Mouse (Mus musculus) left cerebral cortex, adult 11 months (tissue): ENCODE measurements around the gene Dppa3.
"Not testable (repeated sequence)": the region's sequence is repeated elsewhere in the genome, so short reads cannot be mapped to it uniquely, and the experiment has no call there.

Experiments
- DNase-seq: peaks from one replicate; pipeline ENCODE4 v3.0.0; 2022; ENCODE audit warnings: low spot score

Dppa3 gene

DNA sequence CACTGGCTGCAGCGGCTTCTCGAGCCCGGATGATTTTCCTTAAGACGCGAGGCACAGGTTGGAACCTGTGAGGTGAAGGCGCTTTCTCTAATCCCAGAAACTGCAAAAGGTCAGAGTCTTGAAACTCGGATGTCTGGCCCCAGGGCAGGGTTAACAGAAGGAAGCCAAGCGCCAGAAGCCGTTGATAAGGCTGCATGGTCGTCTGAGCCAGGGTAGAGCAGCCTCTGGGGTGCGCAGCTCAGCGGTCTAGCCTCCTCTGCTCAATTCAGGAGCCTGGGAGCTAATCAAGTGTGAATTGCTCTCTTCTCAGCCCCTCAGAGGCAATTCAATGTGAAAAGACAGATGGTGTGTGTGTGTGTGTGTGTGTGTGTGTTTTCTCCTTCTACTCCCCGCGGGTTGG lies 16.4 kb upstream of the Dppa3 start, which contains the start of gene Gdf3:
Gdf3 (minus strand) TSS at position 317 of the 400 bp plus-strand sequence.
- DNase-seq = no peak

- DNase-seq = no peak
Observed at GRCm38 (mm10) chr6:122612426-122612825, 13.8 kb upstream of the Dppa3 start.

GRCm38 (mm10) chr6:122614047-122614446 lies 12.2 kb upstream of the Dppa3 start:
- DNase-seq = no peak

DNA sequence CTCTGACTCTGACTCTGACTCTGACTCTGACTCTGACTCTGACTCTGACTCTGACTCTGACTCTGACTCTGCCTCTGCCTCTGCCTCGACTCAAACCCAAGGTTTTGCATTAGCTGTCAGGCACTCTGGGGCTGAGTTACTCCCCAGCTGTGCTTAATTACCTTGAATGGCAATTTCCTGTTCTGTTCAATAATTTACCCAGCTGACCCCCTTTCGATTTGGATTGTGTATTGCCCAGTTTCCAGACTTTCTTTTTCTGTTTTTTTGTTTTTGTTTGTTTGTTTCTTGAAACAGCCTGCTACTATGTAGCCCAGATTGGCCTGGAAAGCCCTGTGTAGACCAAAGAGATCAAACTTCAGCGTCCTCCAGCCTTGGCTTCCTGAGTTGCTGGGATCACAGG lies 10.2 kb upstream of the Dppa3 start:
- DNase-seq = no peak

DNA sequence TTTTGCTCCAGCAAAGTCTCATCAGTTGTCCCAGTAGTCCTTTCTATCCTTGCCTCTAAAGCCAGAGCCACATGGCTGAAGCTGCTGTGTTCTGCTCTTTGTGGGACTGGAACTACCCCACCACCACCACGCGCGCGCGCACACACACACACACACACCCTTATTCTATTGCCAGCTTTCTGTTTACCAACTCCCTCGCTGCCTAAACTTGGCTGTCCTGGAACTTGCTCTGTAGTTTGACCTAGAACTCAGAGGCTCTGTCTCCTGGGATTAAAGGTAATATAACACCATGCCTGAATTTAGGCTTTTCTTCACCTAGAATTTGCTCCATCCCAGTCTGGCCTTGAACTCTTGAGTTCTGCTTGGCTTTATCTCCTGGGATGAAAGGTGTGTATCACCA lies 5.1 kb upstream of the Dppa3 start:
- no peak for DNase-seq

DNA sequence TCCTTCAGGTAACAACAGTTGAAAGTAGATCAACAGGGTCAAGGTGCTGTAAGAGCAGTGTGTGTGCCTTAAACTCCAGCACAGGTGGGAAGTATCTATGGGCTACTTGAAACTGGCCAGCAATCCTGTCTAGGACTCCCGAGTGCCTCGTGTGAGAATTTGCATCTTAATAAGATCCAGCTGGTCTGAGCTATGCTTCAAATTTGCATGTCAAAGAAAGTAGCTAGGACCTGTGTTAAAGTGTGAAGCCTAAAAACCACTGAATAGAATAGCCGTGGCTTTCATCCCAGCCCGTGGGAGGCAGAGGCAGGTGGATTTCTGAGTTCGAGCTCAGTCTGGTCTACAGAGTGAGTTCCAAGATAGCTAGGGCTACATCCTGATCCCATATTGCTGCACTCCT lies 1.7 kb upstream of the Dppa3 start:
- no peak for DNase-seq

- no peak for DNase-seq
Observed at GRCm38 (mm10) chr6:122625156-122625555, 1.1 kb upstream of the Dppa3 start.

DNA sequence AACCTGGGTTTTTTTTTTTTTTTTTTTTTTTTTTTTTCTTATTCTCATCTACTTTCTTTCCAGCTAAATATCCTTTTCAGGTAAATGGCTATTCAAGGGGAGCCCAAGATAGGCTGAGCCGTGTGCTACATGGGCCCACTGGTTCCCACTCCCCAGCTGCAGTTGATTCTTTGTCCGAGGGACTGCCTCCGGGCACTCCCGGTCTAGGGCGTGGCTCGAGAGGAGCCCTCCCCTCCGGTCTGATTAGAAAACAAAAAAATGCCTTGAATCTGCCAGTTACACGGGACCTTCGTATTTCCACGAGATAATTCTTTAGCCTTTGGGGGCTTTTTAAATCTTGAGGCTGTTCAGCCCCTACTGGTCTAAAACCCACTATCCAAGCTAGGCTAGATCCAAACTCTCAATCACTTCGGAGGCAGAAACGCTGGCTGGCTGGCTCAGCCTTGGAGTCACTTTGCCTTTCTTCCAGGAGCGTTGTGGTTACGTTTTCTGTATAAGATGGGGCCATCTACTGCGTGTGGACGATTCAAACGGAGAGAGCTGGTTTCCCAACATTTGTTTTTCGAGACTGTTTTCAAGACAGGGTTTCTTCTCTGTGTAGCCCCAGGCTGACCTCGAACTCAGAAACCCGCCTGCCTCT lies 1.4 kb downstream of the Dppa3 start:
- no peak for DNase-seq

- no peak for DNase-seq
Observed at GRCm38 (mm10) chr6:122633411-122633810, 7.2 kb downstream of the Dppa3 start.

GRCm38 (mm10) chr6:122635315-122635714 lies 9.1 kb downstream of the Dppa3 start:
- DNase-seq = no peak

DNA sequence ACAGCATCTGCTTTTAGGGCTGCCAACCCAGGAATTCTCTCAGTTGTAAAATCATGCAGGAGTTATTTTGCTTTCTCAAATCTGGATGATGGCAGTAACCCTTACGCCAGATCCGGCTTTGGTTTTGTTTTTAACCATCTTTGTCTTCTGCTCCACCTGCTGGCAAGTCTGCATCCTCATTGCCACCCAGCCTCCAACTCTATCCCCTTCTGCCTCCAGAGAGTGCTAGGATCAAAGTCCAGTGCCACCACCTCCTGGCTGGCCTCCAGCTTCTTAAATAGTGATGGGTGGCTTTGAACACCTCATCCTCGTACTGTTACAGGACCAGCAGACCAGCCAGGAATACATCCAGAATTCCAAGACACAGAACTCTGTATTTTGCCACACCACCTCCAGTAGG lies 10.5 kb downstream of the Dppa3 start:
- no peak for DNase-seq

GRCm38 (mm10) chr6:122637566-122637965 lies 11.4 kb downstream of the Dppa3 start:
- DNase-seq = not testable (repeated sequence)

- not testable (repeated sequence) for DNase-seq
Observed at GRCm38 (mm10) chr6:122644196-122644595, 18.0 kb downstream of the Dppa3 start.

GRCm38 (mm10) chr6:122649903-122650302 lies 23.7 kb downstream of the Dppa3 start:
- no peak for DNase-seq

- no peak for DNase-seq
Observed at GRCm38 (mm10) chr6:122650398-122650980, 24.3 kb downstream of the Dppa3 start.

DNA sequence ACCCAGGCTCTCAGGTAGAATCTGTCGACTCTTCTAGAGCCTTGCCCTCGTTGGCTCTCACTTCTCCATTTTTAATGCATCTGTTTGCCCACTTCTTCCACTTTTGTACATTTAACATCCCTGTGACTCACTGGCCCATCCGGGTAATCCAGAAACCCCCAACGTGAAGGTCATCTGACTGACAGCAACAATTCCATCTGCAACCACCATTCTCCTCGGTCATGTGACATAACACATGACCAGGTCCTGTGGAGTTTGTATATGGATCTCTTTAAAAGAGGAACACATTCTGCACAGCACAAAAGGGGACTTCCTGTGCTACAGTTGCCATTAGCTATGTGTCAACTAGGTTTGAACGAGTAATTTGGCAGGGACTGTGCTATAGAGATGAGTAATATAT lies 28.1 kb downstream of the Dppa3 start:
- no peak for DNase-seq

- DNase-seq = no peak
Observed at GRCm38 (mm10) chr6:122657630-122658029, 31.4 kb downstream of the Dppa3 start.

- DNase-seq = no peak
Observed at GRCm38 (mm10) chr6:122659567-122659966, 33.4 kb downstream of the Dppa3 start.

- no peak for DNase-seq
Observed at GRCm38 (mm10) chr6:122660601-122661379, 34.6 kb downstream of the Dppa3 start.

GRCm38 (mm10) chr6:122662551-122663264 lies 36.5 kb downstream of the Dppa3 start:
- DNase-seq = no peak

- DNase-seq = no peak
Observed at GRCm38 (mm10) chr6:122663596-122664206, 37.5 kb downstream of the Dppa3 start.

GRCm38 (mm10) chr6:122665866-122666265 lies 39.7 kb downstream of the Dppa3 start:
- no peak for DNase-seq
